Mouse (Mus musculus) heart, embryonic 15.5 days (tissue): Measurements from ENCODE around the gene B4galnt1. TPM values are rescaled to one million over a fixed set of nuclear protein-coding genes. Genes with fewer than 3 reads are reported as not detected.

ENCODE experiments used
- ATAC-seq: fragments of 200-750 bp; cut with Nextera tagmentation; replicated peaks from 2 replicates; pipeline ENCODE4 v1.8.0; 2017; ENCODE audit warnings: low read depth, moderate TSS enrichment; ENCODE audit not compliant: insufficient number of reproducible peaks, insufficient read depth, low FRiP score
- H3K27ac ChIP-seq: fragments of 300-500 bp; sonication (generic); 2 replicates; pipeline ENCODE4 v1.5.1; 2015; ENCODE audit warnings: mild to moderate bottlenecking, inconsistent platforms
- H3K27me3 ChIP-seq: fragments of 300-500 bp; sonication (generic); 2 replicates; pipeline ENCODE4 v1.6.1; 2015; ENCODE audit warnings: inconsistent platforms
- H3K36me3 ChIP-seq: fragments of 300-500 bp; sonication (generic); 2 replicates; pipeline ENCODE4 v1.6.1; 2015; ENCODE audit warnings: mild to moderate bottlenecking, inconsistent platforms
- H3K4me1 ChIP-seq: fragments of 300-500 bp; sonication (generic); replicated peaks from 2 replicates; pipeline ENCODE4 v1.6.1; 2015; ENCODE audit warnings: inconsistent platforms
- H3K4me2 ChIP-seq: fragments of 300-500 bp; sonication (generic); 2 replicates; pipeline ENCODE4 v1.6.1; 2015; ENCODE audit warnings: inconsistent platforms, mild to moderate bottlenecking, moderate library complexity
- H3K4me3 ChIP-seq: fragments of 300-500 bp; sonication (generic); 2 replicates; pipeline ENCODE4 v1.5.1; 2015; ENCODE audit warnings: mild to moderate bottlenecking, inconsistent platforms
- H3K9ac ChIP-seq: fragments of 300-500 bp; sonication (generic); 2 replicates; pipeline ENCODE4 v1.6.1; 2015; ENCODE audit warnings: mild to moderate bottlenecking, inconsistent platforms
- H3K9me3 ChIP-seq: fragments of 300-500 bp; sonication (generic); replicated peaks from 2 replicates; pipeline ENCODE4 v1.6.1; 2016; ENCODE audit warnings: inconsistent platforms
- WGBS: fragments of 180-500 bp; shearing (Covaris S2); methylation state at CpG from one replicate; pipeline ENCODE4 v1.1.7; 2015; ENCODE audit warnings: mixed read lengths; 5-methylcytosine and 5-hydroxymethylcytosine counted together
- polyA plus RNA-seq: library from polyadenylated mRNA; unstranded; fragments of >200 nt; fragmentation: Nextera tagmentation; extraction: Ambion mirVana; gene quantifications from 2 replicates; pipeline ENCODE4 v1.2.1, GENCODE M21; 2015

B4galnt1 gene
- polyA plus RNA-seq, 1 experiment from 2014 or later: 1.5 TPM

DNA sequence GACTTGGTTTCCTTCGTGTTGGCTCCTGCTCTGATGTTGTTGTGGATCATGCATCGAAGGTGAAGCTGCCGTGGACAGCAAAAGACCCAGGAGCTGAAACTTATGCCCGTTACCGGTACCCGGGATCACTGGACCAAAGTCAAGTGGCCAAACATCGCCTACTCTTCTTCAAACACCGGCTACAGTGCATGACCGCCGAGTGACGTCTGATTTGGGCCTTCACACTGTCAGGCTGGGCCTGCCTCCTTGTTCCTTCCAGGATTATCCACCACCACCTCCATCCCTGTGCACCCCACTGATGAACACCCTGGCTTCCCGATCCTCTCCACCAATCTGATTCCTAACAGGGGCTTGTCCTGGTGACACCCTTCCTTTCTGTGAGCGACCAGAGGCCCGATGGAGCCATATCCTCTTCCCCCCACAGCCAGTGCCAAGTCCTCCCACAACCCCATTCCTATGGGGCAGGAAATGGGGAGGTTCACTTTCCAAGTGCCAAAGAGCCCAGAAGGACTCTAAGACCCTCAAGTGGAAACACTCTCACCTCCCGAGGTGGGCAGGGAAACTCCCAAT is 6.7 kb downstream of the B4galnt1 start:
- peaks cover 84% of the 10 kb centered on the region for H3K27me3 ChIP-seq

DNA sequence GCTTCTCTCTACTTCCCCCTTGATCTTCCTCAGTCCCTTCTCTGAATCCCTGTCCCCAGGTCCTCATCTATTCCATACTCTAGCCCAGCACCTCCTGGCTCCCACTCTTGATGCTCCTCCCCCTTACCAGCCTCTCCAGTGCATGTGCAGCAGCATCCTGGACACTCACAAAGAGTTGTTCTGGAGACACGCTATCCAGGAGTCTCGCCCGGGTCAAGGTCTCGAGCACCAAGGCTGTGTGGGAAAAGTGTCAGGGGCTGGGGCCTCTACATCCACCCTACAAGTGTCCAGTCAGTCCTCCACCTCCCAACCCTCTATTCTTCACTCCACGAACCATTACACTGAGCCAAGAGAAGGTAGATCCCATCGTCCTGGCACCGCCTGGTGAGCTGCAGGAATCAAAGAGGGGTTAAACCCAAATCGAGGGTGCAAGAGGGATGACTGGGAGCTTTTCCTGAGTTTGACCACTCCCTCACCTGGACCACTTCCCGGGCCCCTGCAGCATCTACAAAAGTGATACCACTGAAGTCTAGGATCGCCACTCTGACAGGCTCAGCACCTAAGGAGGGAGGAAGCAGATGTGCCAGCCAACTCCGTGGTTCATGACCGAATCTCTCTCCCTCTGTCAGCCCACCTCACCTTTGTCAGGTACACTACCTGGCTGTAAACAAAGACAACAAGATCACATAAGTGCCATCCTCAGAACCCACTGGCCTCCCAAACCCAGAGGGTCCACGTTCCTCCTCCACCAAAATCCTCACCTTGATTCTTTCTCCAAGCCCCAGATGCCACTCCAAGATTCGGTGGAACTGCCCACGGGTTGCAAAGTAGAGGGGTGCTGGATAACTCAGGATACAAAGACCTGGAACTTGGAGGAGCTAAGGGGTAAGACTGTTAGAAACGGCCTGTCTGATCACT is 8.4 kb downstream of the B4galnt1 start:
- ATAC-seq: no peak
- Histone ChIP-seq H3K36me3 (no peaks in the 10 kb centered on the region), H3K27me3 (peaks cover 84% of the 10 kb centered on the region), H3K9ac (no peak overlapping the region), H3K4me1 (peaks cover 34% of the 10 kb centered on the region), H3K9me3 (no peaks in the 10 kb centered on the region), H3K27ac (no peak overlapping the region), H3K4me3 (no peak overlapping the region), H3K4me2 (no peak overlapping the region)
- WGBS: 76% methylated on average over 16 of the region's 16 CpGs

More for the DNA sequence above, 6.7 kb downstream of the B4galnt1 start:
- Histone ChIP-seq H3K9ac (no peak overlapping the region), H3K4me2 (no peak overlapping the region), H3K4me3 (no peak overlapping the region), H3K4me1 (peaks cover 23% of the 10 kb centered on the region), H3K36me3 (no peaks in the 10 kb centered on the region), H3K27ac (no peak overlapping the region), H3K9me3 (no peaks in the 10 kb centered on the region)
- ATAC-seq: no peak
- WGBS: 76% methylated on average over 15 of the region's 15 CpGs

DNA sequence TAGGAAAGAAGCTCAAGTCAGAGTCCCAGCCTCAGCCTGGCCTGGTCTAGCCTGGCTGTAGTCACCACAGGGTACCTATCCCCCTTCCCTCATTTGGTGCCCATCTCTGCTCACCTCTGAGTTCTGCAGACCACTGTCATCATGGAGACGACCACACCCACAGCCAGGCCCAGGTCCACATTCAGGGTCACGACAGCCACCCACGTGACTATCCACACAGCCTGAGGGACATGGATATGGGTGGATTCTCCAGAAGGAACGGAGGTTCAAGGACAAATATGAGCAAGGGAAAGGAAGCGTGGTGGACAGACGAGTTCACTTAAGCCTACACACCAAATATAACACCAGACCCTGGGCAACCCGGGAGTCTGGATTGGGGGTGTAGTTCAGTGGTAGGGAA is 9.1 kb downstream of the B4galnt1 start:
- peaks cover 38% of the 10 kb centered on the region for H3K4me1 ChIP-seq
- no peak for ATAC-seq
- H3K27me3 ChIP-seq: peaks cover 85% of the 10 kb centered on the region
- 82% methylated on average over 7 of the region's 7 CpGs for WGBS
- no peak overlapping the region for H3K27ac ChIP-seq
- no peak overlapping the region for H3K4me2 ChIP-seq
- no peak overlapping the region for H3K4me3 ChIP-seq
- H3K9me3 ChIP-seq: no peaks in the 10 kb centered on the region
- no peaks in the 10 kb centered on the region for H3K36me3 ChIP-seq
- no peak overlapping the region for H3K9ac ChIP-seq

DNA sequence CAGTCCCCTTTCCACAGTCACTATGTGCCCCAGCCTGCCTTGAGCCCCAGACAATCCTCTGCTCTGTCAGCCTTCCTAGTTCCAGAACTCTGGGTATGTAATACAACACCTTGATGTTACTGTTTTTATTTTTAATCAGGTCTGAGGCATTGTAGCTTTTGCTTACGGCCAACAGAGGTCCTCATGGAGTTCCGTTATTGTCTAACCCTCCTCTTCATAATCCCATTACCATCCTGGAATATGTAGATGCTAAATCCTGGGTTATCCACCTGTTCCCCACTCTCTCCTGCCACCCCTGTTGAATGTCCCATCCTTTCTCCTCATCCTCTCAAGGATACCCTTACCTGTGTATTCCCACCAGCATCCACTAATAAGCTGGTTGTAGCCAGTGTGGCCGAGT is 11.2 kb downstream of the B4galnt1 start:
- no peak for ATAC-seq
- Histone ChIP-seq H3K9ac (no peak overlapping the region), H3K27ac (no peak overlapping the region), H3K36me3 (no peaks in the 10 kb centered on the region), H3K9me3 (no peaks in the 10 kb centered on the region), H3K27me3 (peaks cover 85% of the 10 kb centered on the region), H3K4me3 (no peak overlapping the region), H3K4me2 (no peak overlapping the region), H3K4me1 (peaks cover 34% of the 10 kb centered on the region)
- 43% methylated on average over 3 of the region's 3 CpGs for WGBS

DNA sequence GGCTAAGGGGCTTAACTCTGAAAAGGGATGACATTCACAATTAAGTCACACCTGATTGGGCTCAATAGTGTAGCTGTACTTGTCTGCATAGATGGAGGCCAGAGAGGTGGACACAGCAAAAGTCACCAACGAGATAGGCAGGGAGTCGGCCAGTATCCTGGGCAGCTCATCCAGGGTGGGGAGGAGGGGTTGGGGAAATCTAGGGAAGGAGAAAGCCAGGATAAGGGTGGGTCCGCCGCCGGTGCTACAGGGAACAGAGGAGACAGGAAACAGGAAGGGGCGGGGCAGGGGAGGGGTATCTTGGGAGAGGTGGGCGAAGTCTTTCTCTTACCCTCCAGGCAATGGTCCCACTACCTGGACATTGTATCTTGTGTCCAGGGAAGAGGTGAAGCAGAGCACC is 11.7 kb downstream of the B4galnt1 start:
- Histone ChIP-seq H3K4me1 (peaks cover 32% of the 10 kb centered on the region), H3K36me3 (no peaks in the 10 kb centered on the region), H3K4me3 (no peak overlapping the region), H3K9ac (no peak overlapping the region), H3K4me2 (0 out of 2 replicates have a peak overlapping the region, but pooled peaks have one; percentile 7), H3K27ac (no peak overlapping the region), H3K9me3 (no peaks in the 10 kb centered on the region), H3K27me3 (peaks cover 84% of the 10 kb centered on the region)
- 10% methylated on average over 7 of the region's 7 CpGs for WGBS
- no peak for ATAC-seq

DNA sequence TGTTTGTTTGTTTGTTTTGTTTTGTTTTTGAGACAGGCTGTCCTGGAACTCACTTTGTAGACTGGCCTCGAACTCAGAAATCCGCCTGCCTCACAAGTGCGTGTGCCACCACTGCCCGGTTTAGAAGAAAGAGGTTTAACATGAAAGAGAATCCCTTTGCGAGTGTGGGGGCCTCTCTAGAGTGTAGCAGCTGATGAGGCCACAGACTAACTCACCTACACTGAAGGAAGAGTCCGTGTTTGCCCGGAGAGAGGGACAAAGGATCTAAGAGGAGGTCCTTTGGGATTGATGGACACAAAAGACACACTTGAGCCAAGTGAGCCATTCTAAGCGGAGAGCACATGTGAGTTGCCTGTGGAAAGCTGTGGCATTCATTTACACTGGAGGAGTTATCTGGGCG is 12.2 kb downstream of the B4galnt1 start:
- Histone ChIP-seq H3K4me2 (peak overlapping the region; percentile 71), H3K36me3 (no peaks in the 10 kb centered on the region), H3K9ac (no peak overlapping the region)

DNA sequence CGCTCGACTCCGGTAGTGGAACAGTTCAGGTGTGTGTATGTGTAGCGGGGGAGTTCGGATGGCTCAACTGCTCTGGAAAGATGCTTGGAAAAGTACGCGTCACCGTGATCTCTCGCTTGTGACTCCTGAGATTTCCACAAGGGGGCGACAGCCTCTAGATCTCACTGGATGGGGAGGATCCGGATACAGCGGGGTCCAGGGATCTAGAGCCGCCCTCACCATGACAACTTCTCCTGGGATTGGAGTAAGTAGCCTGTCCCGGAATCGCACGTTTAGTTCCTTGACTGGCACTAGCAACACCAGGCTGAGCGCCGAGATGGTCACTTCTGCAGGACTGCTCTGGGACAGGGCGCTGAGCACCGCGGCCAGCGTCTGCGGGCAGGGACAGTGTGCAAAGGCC is 12.7 kb downstream of the B4galnt1 start:
- Histone ChIP-seq H3K4me2 (peak overlapping the region; percentile 71), H3K27me3 (peaks cover 85% of the 10 kb centered on the region), H3K4me1 (peaks cover 32% of the 10 kb centered on the region), H3K4me3 (peak overlapping the region; percentile 41), H3K9me3 (no peaks in the 10 kb centered on the region), H3K9ac (no peak overlapping the region), H3K27ac (no peak overlapping the region), H3K36me3 (no peaks in the 10 kb centered on the region)
- 2% methylated on average over 23 of the region's 23 CpGs for WGBS
- ATAC-seq: peak; percentile 20; the same call in 1 of the 2 replicates

More for the DNA sequence above, 12.2 kb downstream of the B4galnt1 start:
- peaks cover 84% of the 10 kb centered on the region for H3K27me3 ChIP-seq
- H3K4me1 ChIP-seq: peaks cover 32% of the 10 kb centered on the region
- no peak for ATAC-seq
- WGBS: 21% methylated on average over 9 of the region's 9 CpGs
- 0 out of 2 replicates have a peak overlapping the region, but pooled peaks have one; percentile 41 for H3K4me3 ChIP-seq
- H3K27ac ChIP-seq: no peak overlapping the region
- no peaks in the 10 kb centered on the region for H3K9me3 ChIP-seq

DNA sequence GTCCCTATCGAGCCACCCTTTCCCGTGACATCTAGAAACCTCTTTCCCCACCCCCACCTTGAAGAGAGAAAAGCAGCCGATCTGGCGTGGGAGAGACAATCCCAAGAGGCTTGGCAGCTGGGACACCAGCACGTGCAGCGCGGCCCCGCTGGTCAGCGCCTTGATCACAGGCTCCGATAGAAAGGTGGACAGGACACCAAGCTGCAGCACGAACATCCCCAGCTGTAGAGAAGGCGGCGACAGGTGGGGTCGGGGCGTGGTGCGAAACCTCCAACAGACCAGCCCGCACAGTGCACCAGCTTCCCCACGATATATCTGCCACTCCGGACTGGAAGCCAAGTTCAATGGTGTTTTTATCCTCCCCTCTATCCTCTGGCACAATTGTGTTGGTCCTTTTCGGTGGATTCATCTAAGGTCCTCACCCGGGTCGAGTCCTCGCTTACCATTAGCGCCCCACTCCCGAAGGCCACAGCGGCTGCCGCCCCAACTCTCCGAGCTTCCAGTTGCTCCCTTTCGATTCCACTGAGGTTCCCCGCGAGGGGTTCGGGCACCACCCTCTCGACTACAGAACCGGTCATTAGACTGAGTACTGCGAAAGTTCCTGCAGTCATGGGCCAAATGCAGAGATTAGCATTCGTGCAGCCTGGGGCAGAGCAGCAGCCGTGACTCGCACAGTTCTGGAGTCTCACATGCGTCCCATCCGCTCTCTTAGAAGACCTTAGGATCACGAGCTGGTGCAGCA is 13.4 kb downstream of the B4galnt1 start:
- no peak for ATAC-seq
- WGBS: 5% methylated on average over 41 of the region's 41 CpGs
- H3K4me2 ChIP-seq: peak overlapping the region; percentile 71
- no peak overlapping the region for H3K9ac ChIP-seq
- no peak overlapping the region for H3K27ac ChIP-seq
- peaks cover 32% of the 10 kb centered on the region for H3K4me1 ChIP-seq
- H3K9me3 ChIP-seq: no peaks in the 10 kb centered on the region
- H3K27me3 ChIP-seq: peaks cover 93% of the 10 kb centered on the region
- peak overlapping the region; percentile 41 for H3K4me3 ChIP-seq
- no peaks in the 10 kb centered on the region for H3K36me3 ChIP-seq

DNA sequence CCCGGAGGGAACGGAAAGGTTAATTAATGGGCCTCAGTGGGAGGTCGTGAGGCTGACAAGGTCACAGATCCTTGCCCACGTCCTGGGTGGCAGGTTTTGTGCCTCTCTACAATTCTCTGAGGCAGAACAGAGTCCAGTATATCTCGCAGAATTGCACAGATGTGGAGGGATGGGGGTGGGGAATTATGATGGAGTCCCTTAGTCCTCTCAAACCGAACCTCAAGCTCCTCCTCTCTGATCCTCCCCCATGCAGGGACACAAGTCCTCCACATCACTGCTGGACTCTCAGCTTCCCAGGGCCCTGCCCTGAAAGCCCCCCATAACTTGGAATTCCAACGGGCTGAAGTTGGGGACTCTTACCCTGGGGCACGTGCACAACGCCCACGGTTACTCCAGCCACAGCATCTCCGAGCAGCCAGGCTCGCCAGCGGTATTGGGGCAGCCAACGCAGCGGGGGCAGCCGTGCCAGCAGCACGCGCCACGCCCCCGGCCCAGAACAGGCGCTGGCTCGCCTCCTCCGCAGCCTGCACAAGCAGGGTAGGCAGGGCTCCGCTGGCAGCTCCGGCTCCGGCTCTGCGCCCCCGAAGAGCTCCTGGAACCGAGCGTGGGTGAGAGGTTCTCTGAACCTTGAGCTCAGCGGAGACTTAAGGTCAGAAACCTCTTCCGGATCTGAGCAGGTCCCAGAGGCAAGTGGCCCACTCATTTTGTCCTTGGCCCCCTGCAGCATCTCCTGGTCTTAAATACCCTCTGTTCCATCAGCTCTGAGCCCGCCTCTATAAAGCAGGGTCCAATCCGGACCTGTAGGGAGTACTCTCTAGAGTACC is 15.1 kb downstream of the B4galnt1 start, which contains the start of gene Slc26a10:
Gene Slc26a10 (minus strand): TSS at position 775 of the 824 bp plus-strand sequence.
- ATAC-seq: no peak
- Histone ChIP-seq H3K4me3 (peak within 1 kb of the TSS; percentile 41), H3K27me3 (peaks cover 96% of the 10 kb centered on the region), H3K36me3 (no peaks in the 10 kb centered on the region), H3K27ac (0 out of 2 replicates have a peak within 1 kb of the TSS, but pooled peaks have one; percentile 37), H3K4me1 (peaks cover 39% of the 10 kb centered on the region), H3K9ac (peak within 1 kb of the TSS; percentile 32; the same call in 1 of the 2 replicates), H3K9me3 (no peaks in the 10 kb centered on the region), H3K4me2 (peak within 1 kb of the TSS; percentile 60)
- WGBS: 5% methylated on average over 34 of the region's 34 CpGs

DNA sequence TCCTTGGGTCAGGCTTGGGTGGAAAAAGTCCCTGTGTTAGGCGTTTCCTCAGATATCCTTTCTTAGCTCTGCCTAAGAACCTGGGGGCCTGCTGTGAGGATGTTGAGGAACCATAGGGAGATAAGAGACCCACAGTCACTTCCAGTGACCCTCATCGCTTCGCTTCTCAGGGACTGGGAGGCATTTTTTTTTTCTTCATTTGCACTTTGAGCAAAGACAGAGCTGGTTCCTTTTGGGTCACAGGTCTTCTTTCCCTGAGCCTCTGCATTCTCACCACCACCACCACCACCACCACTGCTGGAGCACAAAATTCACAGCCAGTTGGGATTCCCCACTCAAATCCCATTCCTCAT is 15.6 kb downstream of the B4galnt1 start:
- H3K9me3 ChIP-seq: no peaks in the 10 kb centered on the region
- H3K9ac ChIP-seq: 0 out of 2 replicates have a peak overlapping the region, but pooled peaks have one; percentile 32
- H3K4me3 ChIP-seq: peak overlapping the region; percentile 41; the same call in 1 of the 2 replicates
- peaks cover 39% of the 10 kb centered on the region for H3K4me1 ChIP-seq
- peak overlapping the region; percentile 60 for H3K4me2 ChIP-seq
- 19% methylated on average over 3 of the region's 3 CpGs for WGBS
- 0 out of 2 replicates have a peak overlapping the region, but pooled peaks have one; percentile 37 for H3K27ac ChIP-seq
- peaks cover 97% of the 10 kb centered on the region for H3K27me3 ChIP-seq
- H3K36me3 ChIP-seq: no peaks in the 10 kb centered on the region
- no peak for ATAC-seq
